Mouse (Mus musculus) stomach, postnatal 0 days (tissue): ENCODE measurements at regions not wholly inside any gene's neighbourhood (a gene's known extent, or its start where the extent isn't known, plus 50 kb on each side); places are given as distances from the start of the nearest gene placed in this dataset.

Source experiments
- ATAC-seq: fragments of 200-750 bp; cut with Nextera tagmentation; 2 replicates; pipeline ENCODE4 v1.8.0; 2017; ENCODE audit not compliant: low FRiP score, low TSS enrichment
- DNase-seq: peaks from one replicate; pipeline ENCODE4 v3.0.0-alpha.2; 2016; ENCODE audit warnings: low spot score
- H3K27ac ChIP-seq: fragments of 300-500 bp; sonication (generic); replicated peaks from 2 replicates; pipeline ENCODE4 v1.5.1; 2014; ENCODE audit warnings: mild to moderate bottlenecking, control low read depth
- H3K27me3 ChIP-seq: fragments of 300-500 bp; sonication (generic); 2 replicates; pipeline ENCODE4 v1.6.1; 2014; ENCODE audit warnings: low read length; ENCODE audit not compliant: control insufficient read depth, insufficient read depth
- H3K36me3 ChIP-seq: fragments of 300-500 bp; sonication (generic); 2 replicates; pipeline ENCODE4 v1.6.1; 2014; ENCODE audit warnings: low read length, mixed read lengths; ENCODE audit not compliant: control insufficient read depth, insufficient read depth
- H3K4me1 ChIP-seq: fragments of 300-500 bp; sonication (generic); replicated peaks from 2 replicates; pipeline ENCODE4 v1.6.1; 2014; ENCODE audit warnings: antibody characterized with exemption; ENCODE audit not compliant: control insufficient read depth, insufficient read depth
- H3K4me2 ChIP-seq: fragments of 300-500 bp; sonication (generic); replicated peaks from 2 replicates; pipeline ENCODE4 v1.6.1; 2014; ENCODE audit warnings: low read depth, mild to moderate bottlenecking, control low read depth, moderate library complexity
- H3K4me3 ChIP-seq: fragments of 300-500 bp; sonication (generic); 2 replicates; pipeline ENCODE4 v1.5.1; 2014; ENCODE audit warnings: low read depth, low read length, control low read depth
- H3K9ac ChIP-seq: fragments of 300-500 bp; sonication (generic); 2 replicates; pipeline ENCODE4 v1.6.1; 2014; ENCODE audit warnings: mild to moderate bottlenecking, low read length, control low read depth, mixed read lengths
- H3K9me3 ChIP-seq: fragments of 300-500 bp; sonication (generic); 2 replicates; pipeline ENCODE4 v1.6.1; 2016; ENCODE audit warnings: low read length; ENCODE audit not compliant: control insufficient read depth
- CTCF ChIP-seq: IDR thresholded peaks from 2 replicates; pipeline ENCODE4 v1.5.1; 2016; ENCODE audit warnings: antibody characterized with exemption, low read depth, mild to moderate bottlenecking, moderate library complexity
- EP300 ChIP-seq: optimal IDR thresholded peaks from 2 replicates; pipeline ENCODE3; 2016; ENCODE audit warnings: antibody characterized with exemption
- WGBS: fragments of 180-500 bp; shearing (Covaris S2); extraction: QIAGEN DNeasy Blood & Tissue Kit; methylation state at CpG from one replicate; pipeline ENCODE4 v1.1.7; 2014; 5-methylcytosine and 5-hydroxymethylcytosine counted together

DNA sequence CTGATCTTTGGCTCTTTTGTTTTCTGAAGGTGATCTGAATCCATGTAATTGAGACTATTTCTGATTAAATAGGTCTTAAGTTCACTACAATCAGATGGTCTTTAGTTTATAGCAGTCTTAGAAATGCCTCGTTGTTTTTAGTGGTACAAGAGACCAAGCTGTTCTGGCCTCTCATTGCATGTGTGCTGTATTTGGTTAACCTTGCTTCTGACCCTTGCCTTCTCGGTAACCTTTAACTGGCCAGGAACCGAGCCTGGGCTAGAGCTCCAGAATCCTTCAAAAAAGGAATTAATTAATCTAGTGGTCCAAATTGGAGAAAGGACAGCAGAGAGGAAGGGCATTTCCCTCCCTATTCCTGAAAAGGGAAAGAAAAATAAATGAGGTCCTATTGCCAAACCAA, 234.8 kb upstream of the Prdm1 start:
- Histone ChIP-seq H3K9me3 (no peaks in the 10 kb centered on the region), H3K27ac (no peak overlapping the region), H3K9ac (no peak overlapping the region), H3K36me3 (no peaks in the 10 kb centered on the region), H3K4me3 (no peak overlapping the region), H3K4me2 (no peak overlapping the region), H3K27me3 (no peaks in the 10 kb centered on the region), H3K4me1 (no peaks in the 10 kb centered on the region)
- 24% methylated on average over 3 of the region's 3 CpGs for WGBS
- ATAC-seq (no peak), DNase-seq (no peak)
- no peak for TF ChIP-seq EP300
- no peak for TF ChIP-seq CTCF

DNA sequence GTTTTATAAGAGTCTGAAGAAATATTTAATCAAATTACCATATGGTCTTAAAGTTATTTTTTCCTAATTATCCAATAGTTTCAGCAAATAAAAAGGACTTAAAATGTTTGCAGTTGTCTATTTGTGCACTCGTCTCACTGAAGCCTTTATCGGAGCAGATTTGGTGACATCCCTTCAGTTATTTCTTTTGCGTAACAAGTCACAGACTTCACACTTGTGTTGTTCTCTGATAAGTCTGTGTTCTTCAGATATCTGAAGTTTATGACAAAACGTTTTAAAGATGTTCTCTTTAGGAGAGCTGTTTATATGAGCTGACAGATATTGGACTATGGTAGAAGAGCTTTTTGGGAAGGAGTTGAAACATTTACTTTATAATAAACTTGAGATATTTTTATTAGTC, 233.8 kb upstream of the Prdm1 start:
- Histone ChIP-seq H3K27me3 (no peaks in the 10 kb centered on the region), H3K4me3 (no peak overlapping the region), H3K9me3 (no peaks in the 10 kb centered on the region), H3K36me3 (no peaks in the 10 kb centered on the region), H3K4me1 (no peaks in the 10 kb centered on the region), H3K27ac (no peak overlapping the region), H3K9ac (no peak overlapping the region), H3K4me2 (no peak overlapping the region)
- TF ChIP-seq EP300 (no peak), CTCF (no peak)
- no peak for ATAC-seq
- no peak for DNase-seq
- 62% methylated on average over 4 of the region's 4 CpGs for WGBS

DNA sequence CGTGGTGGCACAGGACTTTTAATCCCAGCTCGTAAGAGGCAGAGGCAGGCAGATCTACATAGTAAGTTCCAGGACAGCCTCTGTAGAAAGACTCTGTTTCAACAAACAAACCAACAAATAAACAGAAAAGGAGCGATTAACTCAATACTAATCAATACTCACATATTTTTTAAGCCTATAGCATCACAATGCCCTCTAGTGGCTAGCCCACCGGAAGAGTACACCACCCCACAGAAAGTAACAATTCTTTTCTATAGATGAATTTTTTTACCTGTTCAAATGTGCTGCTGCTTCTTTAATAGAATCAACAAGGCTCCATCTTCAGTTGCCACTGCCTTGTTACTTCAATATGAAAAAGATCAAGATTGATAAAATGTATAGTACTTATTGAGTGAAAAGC, 233.0 kb upstream of the Prdm1 start:
- DNase-seq (no peak), ATAC-seq (no peak)
- no peak for TF ChIP-seq EP300
- TF ChIP-seq CTCF: peak; percentile 41; the same call in 1 of the 2 replicates
- H3K4me1 ChIP-seq: no peaks in the 10 kb centered on the region
- H3K36me3 ChIP-seq: no peaks in the 10 kb centered on the region
- H3K27ac ChIP-seq: no peak overlapping the region
- H3K4me3 ChIP-seq: no peak overlapping the region
- 69% methylated on average over 4 of the region's 4 CpGs for WGBS
- no peak overlapping the region for H3K9ac ChIP-seq
- no peak overlapping the region for H3K4me2 ChIP-seq
- H3K27me3 ChIP-seq: no peaks in the 10 kb centered on the region
- H3K9me3 ChIP-seq: no peaks in the 10 kb centered on the region

DNA sequence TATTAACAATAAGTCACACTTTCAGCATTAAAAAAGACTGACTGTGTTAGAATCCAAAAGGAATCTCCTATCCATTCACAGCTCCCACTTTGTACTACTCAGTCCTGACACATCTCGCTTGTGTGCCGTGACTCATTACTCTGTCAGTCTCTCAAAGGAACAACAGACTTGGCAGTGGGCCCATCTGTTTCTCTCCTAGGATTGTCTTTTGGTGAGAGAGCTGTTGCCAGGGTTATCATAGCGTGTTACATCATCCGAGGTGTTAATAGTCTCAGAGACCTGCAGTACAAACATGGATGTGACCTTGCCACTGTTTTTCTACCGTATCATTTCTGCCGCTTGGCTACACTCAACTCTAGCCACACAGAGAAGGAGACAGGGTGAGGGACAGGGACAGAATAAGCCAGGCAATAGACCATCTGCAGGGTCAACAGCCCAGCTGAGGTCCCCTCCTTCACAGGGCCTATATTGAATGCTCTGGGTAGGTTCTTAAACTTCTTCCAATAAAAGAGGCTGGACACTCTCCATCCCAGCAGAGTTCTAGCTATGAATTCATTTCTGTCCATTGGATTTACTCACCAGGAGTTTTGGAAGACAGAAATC, 227.2 kb upstream of the Prdm1 start:
- ATAC-seq (no peak), DNase-seq (no peak)
- Histone ChIP-seq H3K9ac (no peak overlapping the region), H3K27me3 (no peaks in the 10 kb centered on the region), H3K4me2 (no peak overlapping the region), H3K4me1 (no peaks in the 10 kb centered on the region), H3K36me3 (no peaks in the 10 kb centered on the region), H3K4me3 (no peak overlapping the region), H3K27ac (no peak overlapping the region), H3K9me3 (no peaks in the 10 kb centered on the region)
- WGBS: 63% methylated on average over 6 of the region's 6 CpGs
- TF ChIP-seq EP300: no peak
- no peak for TF ChIP-seq CTCF

DNA sequence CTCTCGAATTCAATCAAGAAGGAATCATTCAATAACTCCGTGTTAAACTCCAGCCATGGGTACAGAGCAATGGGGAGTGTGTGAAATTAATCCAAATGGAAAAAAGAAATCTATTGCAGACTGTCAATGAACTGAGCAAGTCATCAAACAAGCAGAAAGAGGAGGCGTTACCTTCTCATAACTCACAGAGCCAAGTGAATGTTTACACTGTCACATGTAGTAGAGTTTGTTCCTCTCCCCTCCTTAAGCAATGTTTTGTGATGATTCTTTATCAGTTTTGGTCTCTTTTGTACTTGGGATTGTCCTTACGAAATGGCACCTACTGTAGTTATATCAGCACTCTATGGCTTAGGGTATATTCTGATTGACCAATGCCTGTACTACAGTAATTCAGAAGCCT, 226.6 kb upstream of the Prdm1 start:
- 62% methylated on average over 4 of the region's 4 CpGs for WGBS

DNA sequence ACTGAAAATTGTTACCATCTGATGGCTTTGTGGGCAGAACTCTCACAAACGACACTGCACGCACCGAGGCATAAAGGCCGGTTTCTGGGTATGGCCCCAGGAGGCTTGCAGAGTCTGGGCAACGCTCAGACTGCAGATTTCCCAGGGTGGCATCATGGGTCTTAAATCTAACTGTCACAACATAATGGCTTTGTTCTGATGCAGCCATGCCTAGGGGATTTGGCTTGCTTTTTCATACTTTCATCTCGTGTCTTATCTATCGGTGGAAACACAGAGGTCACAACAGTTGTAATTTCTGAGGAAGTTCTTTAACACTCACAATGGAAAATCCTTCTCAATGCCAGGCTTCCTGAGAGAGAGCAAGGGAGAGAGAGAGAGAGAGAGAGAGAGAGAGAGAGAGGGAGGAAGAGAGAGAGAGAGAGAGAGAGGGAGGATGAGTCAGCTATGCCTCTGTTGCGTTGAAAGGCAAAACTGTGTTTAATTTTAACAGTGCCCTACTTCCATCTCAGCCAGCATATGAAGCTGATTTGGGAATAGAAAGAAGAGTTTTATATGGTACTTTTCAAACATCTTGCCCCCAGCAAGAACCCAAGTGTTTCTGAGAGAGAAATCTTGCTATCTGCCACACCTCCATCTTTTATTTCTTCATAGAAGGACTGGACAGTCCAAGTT, 224.6 kb upstream of the Prdm1 start:
- ATAC-seq (no peak), DNase-seq (no peak)
- Histone ChIP-seq H3K9ac (no peak overlapping the region), H3K36me3 (no peaks in the 10 kb centered on the region), H3K4me3 (no peak overlapping the region), H3K9me3 (no peaks in the 10 kb centered on the region), H3K27me3 (no peaks in the 10 kb centered on the region), H3K27ac (no peak overlapping the region), H3K4me2 (no peak overlapping the region), H3K4me1 (no peaks in the 10 kb centered on the region)
- no peak for TF ChIP-seq CTCF
- no peak for TF ChIP-seq EP300
- 82% methylated on average over 8 of the region's 8 CpGs for WGBS

More for the DNA sequence above, 226.6 kb upstream of the Prdm1 start:
- Histone ChIP-seq H3K9me3 (no peaks in the 10 kb centered on the region), H3K4me3 (no peak overlapping the region), H3K4me1 (no peaks in the 10 kb centered on the region), H3K36me3 (no peaks in the 10 kb centered on the region), H3K4me2 (no peak overlapping the region), H3K9ac (no peak overlapping the region), H3K27ac (no peak overlapping the region), H3K27me3 (no peaks in the 10 kb centered on the region)
- DNase-seq: no peak
- ATAC-seq: no peak
- no peak for TF ChIP-seq EP300
- TF ChIP-seq CTCF: no peak
